Mouse (Mus musculus): Measurements from ENCODE around the gene Acadvl.
A peak's percentile ranks its signal among the peaks of the same experiment; 100 is the strongest.

Acadvl gene

GRCm38 (mm10) chr11:70014880-70015558, at the start of gene Acadvl:
Acadvl (minus strand) TSS chr11:70015411.
- DNase-seq (ENCODE audit: low read depth, low spot score): peak; percentile 74

GRCm38 (mm10) chr11:70063053-70063452, 47.8 kb upstream of the Acadvl start:
- DNase-seq (ENCODE audit: low read depth, low spot score): no peak

- DNase-seq (ENCODE audit: low read depth, low spot score): no peak
Observed at GRCm38 (mm10) chr11:70059930-70060329, 44.7 kb upstream of the Acadvl start.

GRCm38 (mm10) chr11:70057805-70058204, 42.6 kb upstream of the Acadvl start:
- DNase-seq (ENCODE audit: low read depth, low spot score): no peak

- DNase-seq (ENCODE audit: low read depth, low spot score): peak; percentile 79
Observed at GRCm38 (mm10) chr11:70055618-70056214, 40.5 kb upstream of the Acadvl start.

GRCm38 (mm10) chr11:70053898-70054570, 38.8 kb upstream of the Acadvl start, which contains the start of gene Asgr1:
Asgr1 (plus strand) TSS chr11:70054085.
- DNase-seq (ENCODE audit: low read depth, low spot score): no peak

- no peak for DNase-seq (ENCODE audit: low read depth, low spot score)
Observed at GRCm38 (mm10) chr11:70053156-70053555, 37.9 kb upstream of the Acadvl start.

GRCm38 (mm10) chr11:70049816-70050215, 34.6 kb upstream of the Acadvl start:
- no peak for DNase-seq (ENCODE audit: low read depth, low spot score)

- DNase-seq (ENCODE audit: low read depth, low spot score): no peak
Observed at GRCm38 (mm10) chr11:70049366-70049765, 34.2 kb upstream of the Acadvl start.

GRCm38 (mm10) chr11:70045435-70045834, 30.2 kb upstream of the Acadvl start:
- DNase-seq (ENCODE audit: low read depth, low spot score): no peak

- no peak for DNase-seq (ENCODE audit: low read depth, low spot score)
Observed at GRCm38 (mm10) chr11:70043665-70044064, 28.5 kb upstream of the Acadvl start.

GRCm38 (mm10) chr11:70042309-70043085, 27.3 kb upstream of the Acadvl start:
- DNase-seq (ENCODE audit: low read depth, low spot score): no peak

GRCm38 (mm10) chr11:70040184-70040583, 25.0 kb upstream of the Acadvl start:
- no peak for DNase-seq (ENCODE audit: low read depth, low spot score)

- no peak for DNase-seq (ENCODE audit: low read depth, low spot score)
Observed at GRCm38 (mm10) chr11:70039631-70040030, 24.4 kb upstream of the Acadvl start.

- no peak for DNase-seq (ENCODE audit: low read depth, low spot score)
Observed at GRCm38 (mm10) chr11:70038174-70038573, 23.0 kb upstream of the Acadvl start.

GRCm38 (mm10) chr11:70031321-70031670, 16.1 kb upstream of the Acadvl start:
- DNase-seq (ENCODE audit: low read depth, low spot score): no peak

- no peak for DNase-seq (ENCODE audit: low read depth, low spot score)
Observed at GRCm38 (mm10) chr11:70030651-70031320, 15.6 kb upstream of the Acadvl start.

GRCm38 (mm10) chr11:70029829-70030550, 14.8 kb upstream of the Acadvl start:
- no peak for DNase-seq (ENCODE audit: low read depth, low spot score)

GRCm38 (mm10) chr11:70029130-70029801, 14.1 kb upstream of the Acadvl start:
- peak; percentile 91 for DNase-seq (ENCODE audit: low read depth, low spot score)

GRCm38 (mm10) chr11:70028401-70029129, 13.4 kb upstream of the Acadvl start:
- no peak for DNase-seq (ENCODE audit: low read depth, low spot score)

All from forelimb bud, embryonic 11.5 days (tissue).